7 mouse cellular contexts compared by ENCODE assay signal in genomic region chr2:34772252-34773235, GRCm38 (mm10). TPM values are rescaled to one million over a fixed set of nuclear protein-coding genes. Genes with fewer than 3 reads are reported as not detected.
DNase-seq lines count a peak whose midpoint lies in the region; ATAC-seq and TF ChIP-seq lines count a peak whose summit lies in the region.

No protein-coding gene starts in this region.

- no peak; the same call in 1 of the 2 replicates for TF ChIP-seq POLR2A in lung, adult 2 months (IDR thresholded peaks at IDR 0.05; ENCODE audit: borderline replicate concordance, extremely low read depth, low read depth, low read length)

- H3K9me3 ChIP-seq in forebrain, embryonic 11.5 days (ENCODE audit: control insufficient read depth, low read length): no peaks in the 10 kb centered on the region
- no peaks in the 10 kb centered on the region for H3K9me3 ChIP-seq in intestine, postnatal 0 days (ENCODE audit: control insufficient read depth)

- H3K4me3 ChIP-seq in lung, adult 2 months (replicated peaks; ENCODE audit: extremely low read depth, low read depth, low read length): peak overlapping the region; percentile 71
- peak overlapping the region; percentile 99 for H3K4me3 ChIP-seq in forebrain, embryonic 11.5 days (ENCODE audit: low read depth, low read length)
- H3K4me3 ChIP-seq in intestine, postnatal 0 days (ENCODE audit: low read depth, low read length): peak overlapping the region; percentile 87

- peak overlapping the region; percentile 74 for H3K4me2 ChIP-seq in forebrain, embryonic 11.5 days (ENCODE audit: low read depth, low read length, severe bottlenecking)
- H3K4me2 ChIP-seq in intestine, postnatal 0 days (replicated peaks; ENCODE audit: low read depth): peak overlapping the region; percentile 70

- H3K9ac ChIP-seq in forebrain, embryonic 11.5 days (ENCODE audit: low read length): peak overlapping the region; percentile 98
- peak overlapping the region; percentile 93 for H3K9ac ChIP-seq in intestine, postnatal 0 days (ENCODE audit: low read depth, low read length)

- H3K36me3 ChIP-seq in forebrain, embryonic 11.5 days (ENCODE audit: control insufficient read depth, insufficient read depth, low read length): peaks cover 27% of the 10 kb centered on the region
- H3K36me3 ChIP-seq in intestine, postnatal 0 days (ENCODE audit: control insufficient read depth, insufficient read depth): peaks cover 40% of the 10 kb centered on the region

- peaks cover 23% of the 10 kb centered on the region for H3K4me1 ChIP-seq in lung, adult 2 months (ENCODE audit: control insufficient read depth, insufficient read depth, low read length)
- peaks cover 19% of the 10 kb centered on the region; the same call in 1 of the 2 replicates for H3K4me1 ChIP-seq in forebrain, embryonic 11.5 days (replicated peaks; ENCODE audit: control insufficient read depth, insufficient read depth, low read length)
- 0 out of 2 replicates have a peak, but pooled peaks cover 12% of the 10 kb centered on the region for H3K4me1 ChIP-seq in intestine, postnatal 0 days (replicated peaks; ENCODE audit: control insufficient read depth, insufficient read depth, low read length)

- H3K27ac ChIP-seq in forebrain, embryonic 11.5 days (ENCODE audit: low read depth, low read length): peak overlapping the region; percentile 77
- H3K27ac ChIP-seq in intestine, postnatal 0 days (ENCODE audit: low read depth, low read length): peak overlapping the region; percentile 90

- no peak for DNase-seq in lung, adult 2 months
- no peak for DNase-seq in lung, postnatal 4 days
- peak; percentile 58 for DNase-seq in adipocyte (ENCODE audit: low spot score)
- peak; percentile 83 for DNase-seq in forebrain, embryonic 11.5 days (ENCODE audit: low spot score)
- peak; percentile 66 for DNase-seq in mesoderm, embryonic 11.5 days (ENCODE audit: low read depth, low spot score)
- DNase-seq in thymus, postnatal 14 days: peak; percentile 75

- no peaks in the 10 kb centered on the region for H3K27me3 ChIP-seq in forebrain, embryonic 11.5 days (ENCODE audit: control insufficient read depth, insufficient read depth, low read length)
- no peaks in the 10 kb centered on the region for H3K27me3 ChIP-seq in intestine, postnatal 0 days (replicated peaks; ENCODE audit: control insufficient read depth, insufficient read depth, low read length)

- under 1% methylated on average over 50 of the region's 50 CpGs for WGBS in lung, adult 2 months
- 4% methylated on average over 50 of the region's 50 CpGs for WGBS in forebrain, embryonic 11.5 days
- 1% methylated on average over 50 of the region's 50 CpGs for WGBS in intestine, postnatal 0 days

- TF ChIP-seq CTCF in lung, adult 2 months (IDR thresholded peaks at IDR 0.05; ENCODE audit: insufficient read depth, low read length): no peak
- TF ChIP-seq CTCF in intestine, postnatal 0 days (IDR thresholded peaks at IDR 0.05; ENCODE audit: low read depth): no peak

- peak; percentile 44; the same call in 1 of the 2 replicates for ATAC-seq in forebrain, embryonic 11.5 days (replicated peaks; ENCODE audit: low FRiP score)
- ATAC-seq in intestine, postnatal 0 days: peak; percentile 9

RNA-seq across cellular contexts. Expression of gene Hspa5, which starts 0.8 kb away (rescaled TPM):
- polyA plus RNA-seq in lung, adult 2 months (2012; rRNA removed): 463 and 672 TPM in 2 replicates
- 731 and 789 TPM in 2 replicates for polyA plus RNA-seq in forebrain, embryonic 11.5 days (2014; fragmentation: Nextera tagmentation; extraction: Ambion mirVana)
- 456 and 457 TPM in 2 replicates for polyA plus RNA-seq in intestine, postnatal 0 days (2015; fragmentation: Nextera tagmentation; extraction: Ambion mirVana)

RNA-seq across cellular contexts. Expression of gene Gapvd1, which starts 17.5 kb away (rescaled TPM):
- polyA plus RNA-seq in lung, adult 2 months (2012; rRNA removed): 16.7 and 20.3 TPM in 2 replicates
- polyA plus RNA-seq in forebrain, embryonic 11.5 days (2014; fragmentation: Nextera tagmentation; extraction: Ambion mirVana): 103 and 106 TPM in 2 replicates
- 31.3 and 34.6 TPM in 2 replicates for polyA plus RNA-seq in intestine, postnatal 0 days (2015; fragmentation: Nextera tagmentation; extraction: Ambion mirVana)

RNA-seq across cellular contexts. Expression of gene Rabepk, which starts 27.2 kb away (rescaled TPM):
- polyA plus RNA-seq in lung, adult 2 months (2012; rRNA removed): 18.8 and 24.4 TPM in 2 replicates
- 29.9 and 33.7 TPM in 2 replicates for polyA plus RNA-seq in forebrain, embryonic 11.5 days (2014; fragmentation: Nextera tagmentation; extraction: Ambion mirVana)
- polyA plus RNA-seq in intestine, postnatal 0 days (2015; fragmentation: Nextera tagmentation; extraction: Ambion mirVana): 19.1 and 19.6 TPM in 2 replicates

RNA-seq across cellular contexts. Expression of gene Fbxw2, which starts 53.6 kb away (rescaled TPM):
- 46.0 and 59.3 TPM in 2 replicates for polyA plus RNA-seq in lung, adult 2 months (2012; rRNA removed)
- 81.2 and 82.4 TPM in 2 replicates for polyA plus RNA-seq in forebrain, embryonic 11.5 days (2014; fragmentation: Nextera tagmentation; extraction: Ambion mirVana)
- polyA plus RNA-seq in intestine, postnatal 0 days (2015; fragmentation: Nextera tagmentation; extraction: Ambion mirVana): 36.8 and 39.7 TPM in 2 replicates

Comparison
In these comparisons a context has a peak if more than half of its experiments do, and no peak if none do; other contexts are left out.
1. DNase-seq: peak in adipocyte (single experiment), forebrain, embryonic 11.5 days (single experiment), mesoderm, embryonic 11.5 days (single experiment) and thymus, postnatal 14 days (single experiment); none in lung, adult 2 months (single experiment) and lung, postnatal 4 days (0 of 2).
2. Peak in every context shown above with its lines, with median percentiles within 50 percentile points of each other: H3K4me3 ChIP-seq.